Mouse (Mus musculus): Measurements from ENCODE around the gene Depdc1a. TPM values are rescaled to one million over a fixed set of nuclear protein-coding genes. Genes with fewer than 3 reads are reported as not detected.
"Not testable (repeated sequence)": the region's sequence is repeated elsewhere in the genome, so short reads cannot be mapped to it uniquely, and the experiment has no call there.

Gene Depdc1a
- 1.5 and 3.0 TPM in 2 replicates for polyA plus RNA-seq (2015; fragmentation: Nextera tagmentation; extraction: Ambion mirVana)

GRCm38 (mm10) chr3:159495243-159495801 lies at the start of gene Depdc1a:
Depdc1a (plus strand) TSS chr3:159495433.
- Histone ChIP-seq H3K4me2 (replicated peaks; ENCODE audit: low read depth, low read length) (peak within 1 kb of the TSS; percentile 79), H3K27me3 (replicated peaks; ENCODE audit: insufficient read depth, low read length) (no peaks in the 10 kb centered on the region), H3K36me3 (ENCODE audit: insufficient read depth, low read length) (no peaks in the 10 kb centered on the region), H3K9me3 (ENCODE audit: low read length) (no peaks in the 10 kb centered on the region), H3K4me3 (ENCODE audit: low read depth, low read length) (peak within 1 kb of the TSS; percentile 44), H3K4me1 (ENCODE audit: insufficient read depth, low read depth, low read length) (no peaks in the 10 kb centered on the region), H3K27ac (ENCODE audit: low read length) (no peak within 1 kb of the TSS), H3K9ac (replicated peaks; ENCODE audit: low read depth) (0 out of 2 replicates have a peak within 1 kb of the TSS, but pooled peaks have one; percentile 12)
- peak; percentile 100 for ATAC-seq
- TF ChIP-seq CTCF (IDR thresholded peaks at IDR 0.05), result no peak
- TF ChIP-seq EP300 (IDR thresholded peaks at IDR 0.05), result no peak
- WGBS, result under 1% methylated on average over 28 of the region's 28 CpGs
- peak; percentile 95 for DNase-seq (ENCODE audit: low spot score)

GRCm38 (mm10) chr3:159470059-159470458 lies 25.2 kb upstream of the Depdc1a start:
- ATAC-seq (no peak), DNase-seq (ENCODE audit: low spot score) (no peak)
- no peak overlapping the region for H3K4me3 ChIP-seq (ENCODE audit: low read depth, low read length)
- H3K36me3 ChIP-seq (ENCODE audit: insufficient read depth, low read length), result no peaks in the 10 kb centered on the region
- H3K27me3 ChIP-seq (replicated peaks; ENCODE audit: insufficient read depth, low read length), result no peaks in the 10 kb centered on the region
- no peak overlapping the region for H3K27ac ChIP-seq (ENCODE audit: low read length)
- 43% methylated on average over 1 of the region's 1 CpGs for WGBS
- no peaks in the 10 kb centered on the region for H3K4me1 ChIP-seq (ENCODE audit: insufficient read depth, low read depth, low read length)
- H3K9ac ChIP-seq (replicated peaks; ENCODE audit: low read depth), result no peak overlapping the region
- no peaks in the 10 kb centered on the region for H3K9me3 ChIP-seq (ENCODE audit: low read length)
- no peak overlapping the region for H3K4me2 ChIP-seq (replicated peaks; ENCODE audit: low read depth, low read length)
- TF ChIP-seq CTCF (IDR thresholded peaks at IDR 0.05) (no peak), EP300 (IDR thresholded peaks at IDR 0.05) (no peak)

- Histone ChIP-seq H3K4me1 (ENCODE audit: insufficient read depth, low read depth, low read length) (no peaks in the 10 kb centered on the region), H3K36me3 (ENCODE audit: insufficient read depth, low read length) (no peaks in the 10 kb centered on the region), H3K9ac (replicated peaks; ENCODE audit: low read depth) (no peak overlapping the region), H3K9me3 (ENCODE audit: low read length) (no peaks in the 10 kb centered on the region), H3K4me3 (ENCODE audit: low read depth, low read length) (no peak overlapping the region), H3K4me2 (replicated peaks; ENCODE audit: low read depth, low read length) (no peak overlapping the region), H3K27me3 (replicated peaks; ENCODE audit: insufficient read depth, low read length) (no peaks in the 10 kb centered on the region), H3K27ac (ENCODE audit: low read length) (no peak overlapping the region)
- DNase-seq (ENCODE audit: low spot score) (no peak), ATAC-seq (no peak)
- WGBS, result 63% methylated on average over 1 of the region's 1 CpGs
- TF ChIP-seq EP300 (IDR thresholded peaks at IDR 0.05), result no peak
- TF ChIP-seq CTCF (IDR thresholded peaks at IDR 0.05), result no peak
These were observed 19.8 kb upstream of the Depdc1a start for GRCm38 (mm10) chr3:159475465-159475864.

GRCm38 (mm10) chr3:159477250-159477962 lies 17.8 kb upstream of the Depdc1a start:
- ATAC-seq (no peak), DNase-seq (ENCODE audit: low spot score) (no peak)
- no peaks in the 10 kb centered on the region for H3K36me3 ChIP-seq (ENCODE audit: insufficient read depth, low read length)
- H3K4me1 ChIP-seq (ENCODE audit: insufficient read depth, low read depth, low read length), result no peaks in the 10 kb centered on the region
- 78% methylated on average over 1 of the region's 1 CpGs for WGBS
- H3K27me3 ChIP-seq (replicated peaks; ENCODE audit: insufficient read depth, low read length), result no peaks in the 10 kb centered on the region
- H3K4me3 ChIP-seq (ENCODE audit: low read depth, low read length), result no peak overlapping the region
- H3K4me2 ChIP-seq (replicated peaks; ENCODE audit: low read depth, low read length), result no peak overlapping the region
- H3K27ac ChIP-seq (ENCODE audit: low read length), result no peak overlapping the region
- no peak overlapping the region for H3K9ac ChIP-seq (replicated peaks; ENCODE audit: low read depth)
- TF ChIP-seq EP300 (IDR thresholded peaks at IDR 0.05), result no peak
- TF ChIP-seq CTCF (IDR thresholded peaks at IDR 0.05), result no peak
- no peaks in the 10 kb centered on the region for H3K9me3 ChIP-seq (ENCODE audit: low read length)

- not testable (repeated sequence) for H3K36me3 ChIP-seq (ENCODE audit: insufficient read depth, low read length); H3K9ac ChIP-seq (replicated peaks; ENCODE audit: low read depth); H3K27ac ChIP-seq (ENCODE audit: low read length); H3K9me3 ChIP-seq (ENCODE audit: low read length); H3K27me3 ChIP-seq (replicated peaks; ENCODE audit: insufficient read depth, low read length); DNase-seq (ENCODE audit: low spot score); ATAC-seq; H3K4me1 ChIP-seq (ENCODE audit: insufficient read depth, low read depth, low read length)
- Histone ChIP-seq H3K4me3 (ENCODE audit: low read depth, low read length) (peak overlapping the region; percentile 44), H3K4me2 (replicated peaks; ENCODE audit: low read depth, low read length) (peak overlapping the region; percentile 79)
These were observed 524 bp upstream of the Depdc1a start for GRCm38 (mm10) chr3:159494709-159495108.

GRCm38 (mm10) chr3:159508899-159509298 lies 13.7 kb downstream of the Depdc1a start:
- no peaks in the 10 kb centered on the region for H3K4me1 ChIP-seq (ENCODE audit: insufficient read depth, low read depth, low read length)
- no peak overlapping the region for H3K27ac ChIP-seq (ENCODE audit: low read length)
- no peak for TF ChIP-seq CTCF (IDR thresholded peaks at IDR 0.05)
- TF ChIP-seq EP300 (IDR thresholded peaks at IDR 0.05), result no peak
- no peak overlapping the region for H3K4me3 ChIP-seq (ENCODE audit: low read depth, low read length)
- no peaks in the 10 kb centered on the region for H3K36me3 ChIP-seq (ENCODE audit: insufficient read depth, low read length)
- DNase-seq (ENCODE audit: low spot score) (no peak), ATAC-seq (no peak)
- H3K27me3 ChIP-seq (replicated peaks; ENCODE audit: insufficient read depth, low read length), result no peaks in the 10 kb centered on the region
- no peak overlapping the region for H3K9ac ChIP-seq (replicated peaks; ENCODE audit: low read depth)
- no peak overlapping the region for H3K4me2 ChIP-seq (replicated peaks; ENCODE audit: low read depth, low read length)
- H3K9me3 ChIP-seq (ENCODE audit: low read length), result no peaks in the 10 kb centered on the region

Measured in lung, postnatal 0 days (tissue).